Mouse (Mus musculus) liver, adult 2 months (tissue): ENCODE measurements around the gene Chchd6. TPM values are rescaled to one million over a fixed set of nuclear protein-coding genes. Genes with fewer than 3 reads are reported as not detected.

ENCODE experiments used
- DNase-seq: peaks from one replicate; pipeline ENCODE4 v3.0.0-alpha.2; 2011; ENCODE audit warnings: low read depth, low spot score; ENCODE audit errors: extremely low read depth
- H3K27ac ChIP-seq: fragments of 200-500 bp; replicated peaks from 2 replicates; pipeline ENCODE4 v1.5.1; 2012; ENCODE audit warnings: low read depth, mild to moderate bottlenecking, control low read depth, inconsistent platforms, low read length; ENCODE audit not compliant: insufficient read depth
- H3K27me3 ChIP-seq: fragments of 200-500 bp; 2 replicates; pipeline ENCODE4 v1.6.1; 2012; ENCODE audit warnings: mild to moderate bottlenecking, moderate library complexity, low read length, inconsistent platforms; ENCODE audit not compliant: control insufficient read depth, insufficient read depth
- H3K36me3 ChIP-seq: fragments of 200-500 bp; 2 replicates; pipeline ENCODE4 v1.6.1; 2012; ENCODE audit warnings: low read length, inconsistent platforms; ENCODE audit not compliant: control insufficient read depth, insufficient read depth
- H3K4me1 ChIP-seq: fragments of 200-500 bp; 2 replicates; pipeline ENCODE4 v1.6.1; 2011; ENCODE audit warnings: low read length; ENCODE audit not compliant: control insufficient read depth, insufficient read depth
- H3K4me3 ChIP-seq: fragments of 200-500 bp; 2 replicates; pipeline ENCODE4 v1.5.1; 2011; ENCODE audit warnings: low read depth, mild to moderate bottlenecking, control low read depth, low read length, moderate library complexity; ENCODE audit not compliant: insufficient read depth
- H3K79me2 ChIP-seq: fragments of 200-500 bp; 2 replicates; pipeline ENCODE4 v1.6.1; 2012; ENCODE audit warnings: inconsistent platforms, mild to moderate bottlenecking, low read length, moderate library complexity; ENCODE audit not compliant: control insufficient read depth, insufficient read depth
- H3K9ac ChIP-seq: fragments of 200-500 bp; 2 replicates; pipeline ENCODE4 v1.6.1; 2012; ENCODE audit warnings: low read depth, mild to moderate bottlenecking, control low read depth, inconsistent platforms, low read length
- CTCF ChIP-seq: fragments of 200-500 bp; IDR thresholded peaks from 2 replicates; pipeline ENCODE4 v1.5.1; 2011; ENCODE audit warnings: low read depth, low read length, control low read depth
- POLR2A ChIP-seq: fragments of 200-500 bp; IDR thresholded peaks from 2 replicates; pipeline ENCODE4 v1.6.1; 2011; ENCODE audit warnings: low read length, control low read depth; ENCODE audit not compliant: insufficient read depth; ENCODE audit errors: extremely low read depth
- WGBS: fragments of 180-500 bp; shearing (Covaris S2); methylation state at CpG from one replicate; pipeline ENCODE4 v1.1.7; 2018; 5-methylcytosine and 5-hydroxymethylcytosine counted together
- polyA plus RNA-seq: library from polyadenylated mRNA; depleted of rRNA; stranded (reverse); fragments of >200 nt; gene quantifications from 2 replicates; pipeline ENCODE4 v1.2.3, GENCODE M21; 2012; rRNA removed
- total RNA-seq: library from RNA; depleted of rRNA; stranded (reverse); fragments of >200 nt; gene quantifications from 2 replicates; pipeline ENCODE4 v1.2.3, GENCODE M21; 2014; rRNA removed

Chchd6 gene
- total and polyA plus RNA-seq, 2 experiments: 5.0 to 6.9 TPM

- 96% methylated on average over 12 of the region's 12 CpGs for WGBS
- Histone ChIP-seq H3K79me2 (no peaks in the 10 kb centered on the region), H3K36me3 (no peaks in the 10 kb centered on the region; the same call in 1 of the 2 replicates), H3K4me1 (no peaks in the 10 kb centered on the region), H3K9ac (no peak overlapping the region), H3K27ac (no peak overlapping the region), H3K4me3 (no peak overlapping the region), H3K27me3 (no peaks in the 10 kb centered on the region)
- no peak for DNase-seq
- TF ChIP-seq CTCF: no peak
- no peak for TF ChIP-seq POLR2A
Observed at GRCm38 (mm10) chr6:89333964-89334702, 261.3 kb downstream of the Chchd6 start.

Other genes with a start within 250 kb of the Chchd6 start
- gene Plxna1, start 233.0 kb downstream of the Chchd6 start, total RNA-seq: 2.6 and 4.6 TPM in 2 replicates
- 5.7 and 6.5 TPM in 2 replicates for gene Plxna1, start 233.0 kb downstream of the Chchd6 start, polyA plus RNA-seq
- 5.6 and 6.4 TPM in 2 replicates for gene Txnrd3, start 48.3 kb upstream of the Chchd6 start, total RNA-seq
- 4.8 and 5.7 TPM in 2 replicates for gene Txnrd3, start 48.3 kb upstream of the Chchd6 start, polyA plus RNA-seq
- gene Vmn1r40, start 111.9 kb upstream of the Chchd6 start, total RNA-seq: not detected in 2 replicates
- gene Vmn1r40, start 111.9 kb upstream of the Chchd6 start, polyA plus RNA-seq: not detected in 2 replicates
- not detected in 2 replicates for gene Vmn1r41, start 145.1 kb upstream of the Chchd6 start, total RNA-seq
- gene Vmn1r41, start 145.1 kb upstream of the Chchd6 start, polyA plus RNA-seq: not detected in 2 replicates